Mouse (Mus musculus) liver, embryonic 14.5 days (tissue): ENCODE results near the gene Timp4. TPM values are rescaled to one million over a fixed set of nuclear protein-coding genes. Genes with fewer than 3 reads are reported as not detected.

Source experiments
- ATAC-seq: fragments of 200-750 bp; cut with Nextera tagmentation; 2 replicates; pipeline ENCODE4 v1.8.0; 2017; ENCODE audit warnings: moderate number of reproducible peaks, mild to moderate bottlenecking, moderate library complexity; ENCODE audit not compliant: insufficient read depth
- DNase-seq, 3 experiments: peaks; one replicate each; pipeline ENCODE4 v3.0.0-alpha.2; 2012 to 2013; ENCODE audit warnings: low read depth in 3 of 3, low spot score in 3 of 3
- H3K27ac ChIP-seq: fragments of 300-500 bp; sonication (generic); 2 replicates; pipeline ENCODE4 v1.5.1; 2014; ENCODE audit warnings: moderate library complexity, mild to moderate bottlenecking, control low read depth, inconsistent platforms
- H3K27me3 ChIP-seq: fragments of 300-500 bp; sonication (generic); 2 replicates; pipeline ENCODE4 v1.6.1; 2014; ENCODE audit warnings: mild to moderate bottlenecking, low read length, moderate library complexity; ENCODE audit not compliant: control insufficient read depth, insufficient read depth
- H3K36me3 ChIP-seq: fragments of 300-500 bp; sonication (generic); replicated peaks from 2 replicates; pipeline ENCODE4 v1.6.1; 2014; ENCODE audit warnings: low read depth; ENCODE audit not compliant: control insufficient read depth, insufficient read depth
- H3K4me1 ChIP-seq, 2 experiments: fragments of 200-500 bp in 1 of 2; fragments of 300-500 bp in 1 of 2; sonication (generic) in 1 of 2; replicated peaks; 2 replicates each; pipeline ENCODE4 v1.6.1; 2012 to 2014; ENCODE audit warnings: antibody characterized with exemption in 1 of 2, inconsistent platforms in 1 of 2, low read length in 1 of 2; ENCODE audit not compliant: control insufficient read depth in 2 of 2, insufficient read depth in 2 of 2
- H3K4me2 ChIP-seq: fragments of 300-500 bp; sonication (generic); 2 replicates; pipeline ENCODE4 v1.6.1; 2014; ENCODE audit warnings: low read depth, mild to moderate bottlenecking, control low read depth, moderate library complexity
- H3K4me3 ChIP-seq, 2 experiments: fragments of 200-500 bp in 1 of 2; fragments of 300-500 bp in 1 of 2; sonication (generic) in 1 of 2; 2 replicates each; pipeline ENCODE4 v1.5.1; 2012 to 2014; ENCODE audit warnings: low read depth in 2 of 2, low read length in 2 of 2, mild to moderate bottlenecking in 2 of 2, control low read depth in 1 of 2, inconsistent platforms in 1 of 2, moderate library complexity in 1 of 2; ENCODE audit not compliant: insufficient read depth in 1 of 2
- H3K9ac ChIP-seq: fragments of 300-500 bp; sonication (generic); replicated peaks from 2 replicates; pipeline ENCODE4 v1.6.1; 2014; ENCODE audit warnings: mild to moderate bottlenecking, control low read depth, moderate library complexity
- H3K9me3 ChIP-seq: fragments of 300-500 bp; sonication (generic); 2 replicates; pipeline ENCODE4 v1.6.1; 2016; ENCODE audit warnings: low read length, mixed read lengths; ENCODE audit not compliant: control insufficient read depth
- CTCF ChIP-seq: IDR thresholded peaks from 2 replicates; pipeline ENCODE4 v1.5.1; 2016; ENCODE audit warnings: antibody characterized with exemption, low read depth, control low read depth
- EP300 ChIP-seq: IDR thresholded peaks from 2 replicates; pipeline ENCODE4 v1.6.1; 2016; ENCODE audit warnings: antibody characterized with exemption, low read depth
- WGBS: fragments of 180-500 bp; shearing (Covaris S2); extraction: QIAGEN DNeasy Blood & Tissue Kit; methylation state at CpG from one replicate; pipeline ENCODE4 v1.1.7; 2014; ENCODE audit not compliant: insufficient replicate concordance; 5-methylcytosine and 5-hydroxymethylcytosine counted together
- polyA plus RNA-seq, 2 experiments: library from polyadenylated mRNA; depleted of rRNA in 1 of 2; stranded (reverse) in 1 of 2; unstranded in 1 of 2; fragments of >200 nt; fragmentation: Nextera tagmentation in 1 of 2; extraction: Ambion mirVana in 1 of 2; gene quantifications; 2 replicates each; pipeline versions ENCODE4 v1.2.1 to v1.2.3; 2012 to 2014

The Timp4 gene
- polyA plus RNA-seq, 2 experiments, result not detected

- WGBS, result 64% methylated on average over 4 of the region's 4 CpGs
- no peak for DNase-seq
Measured at GRCm38 (mm10) chr6:115227043-115227442, 25.0 kb downstream of the Timp4 start, which contains the start of gene Gm17482. Gene Gm17482, plus strand, starts transcription at chr6:115227343.

GRCm38 (mm10) chr6:115225519-115225918 lies 26.5 kb downstream of the Timp4 start:
- DNase-seq (no peak), ATAC-seq (no peak)
- H3K4me3 ChIP-seq, result no peak overlapping the region
- no peaks in the 10 kb centered on the region for H3K36me3 ChIP-seq
- H3K4me1 ChIP-seq, result no peaks in the 10 kb centered on the region
- TF ChIP-seq EP300 (no peak), CTCF (no peak)
- H3K9me3 ChIP-seq, result no peaks in the 10 kb centered on the region
- H3K27me3 ChIP-seq, result no peaks in the 10 kb centered on the region
- no peak overlapping the region for H3K9ac ChIP-seq
- no peak overlapping the region for H3K4me2 ChIP-seq
- 50% methylated on average over 3 of the region's 3 CpGs for WGBS
- H3K27ac ChIP-seq, result no peak overlapping the region

More at GRCm38 (mm10) chr6:115227043-115227442, 25.0 kb downstream of the Timp4 start, which contains the start of gene Gm17482:
- Histone ChIP-seq H3K4me2 (no peak within 1 kb of the TSS), H3K4me1 (no peaks in the 10 kb centered on the region), H3K9me3 (no peaks in the 10 kb centered on the region), H3K4me3 (no peak within 1 kb of the TSS), H3K9ac (no peak within 1 kb of the TSS), H3K27me3 (no peaks in the 10 kb centered on the region), H3K27ac (no peak within 1 kb of the TSS), H3K36me3 (no peaks in the 10 kb centered on the region)
- no peak for ATAC-seq
- no peak for TF ChIP-seq CTCF
- TF ChIP-seq EP300, result no peak

DNA sequence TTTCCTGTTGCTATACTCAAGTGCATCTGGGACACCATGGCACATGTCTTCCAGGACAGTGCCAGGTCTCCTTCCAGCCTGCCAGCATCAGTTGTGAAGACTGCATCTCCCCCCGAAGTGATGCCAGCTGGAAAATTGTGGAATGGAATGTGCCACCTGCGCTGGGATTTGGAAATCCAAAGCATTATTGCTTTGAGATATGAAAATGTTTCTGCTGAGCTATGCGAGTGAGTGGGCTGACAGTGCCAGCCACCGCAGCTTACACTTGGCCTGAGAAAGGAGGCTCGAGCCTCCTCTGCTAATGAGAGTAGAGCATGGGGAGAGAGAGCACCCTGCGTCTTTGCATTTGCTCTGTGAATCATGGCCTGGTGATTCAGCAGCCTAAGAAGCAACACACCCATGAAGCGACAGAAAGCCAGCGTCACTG lies 30.8 kb downstream of the Timp4 start:
- DNase-seq (no peak), ATAC-seq (no peak)
- no peaks in the 10 kb centered on the region for H3K4me1 ChIP-seq
- H3K4me3 ChIP-seq, result no peak overlapping the region
- H3K9ac ChIP-seq, result no peak overlapping the region
- H3K4me2 ChIP-seq, result no peak overlapping the region
- H3K27ac ChIP-seq, result no peak overlapping the region
- WGBS, result 70% methylated on average over 8 of the region's 8 CpGs
- H3K36me3 ChIP-seq, result no peaks in the 10 kb centered on the region
- no peaks in the 10 kb centered on the region for H3K9me3 ChIP-seq
- H3K27me3 ChIP-seq, result no peaks in the 10 kb centered on the region
- no peak for TF ChIP-seq EP300
- no peak for TF ChIP-seq CTCF

GRCm38 (mm10) chr6:115213129-115213528 lies 38.9 kb downstream of the Timp4 start:
- 26% methylated on average over 5 of the region's 5 CpGs for WGBS
- H3K27ac ChIP-seq, result no peak overlapping the region
- H3K9ac ChIP-seq, result no peak overlapping the region
- H3K4me2 ChIP-seq, result no peak overlapping the region
- no peak for DNase-seq
- no peak overlapping the region for H3K4me3 ChIP-seq
- H3K4me1 ChIP-seq, result no peaks in the 10 kb centered on the region
- H3K27me3 ChIP-seq, result no peaks in the 10 kb centered on the region
- H3K9me3 ChIP-seq, result no peaks in the 10 kb centered on the region
- no peak for ATAC-seq
- TF ChIP-seq EP300 (no peak), CTCF (no peak)
- no peaks in the 10 kb centered on the region for H3K36me3 ChIP-seq

GRCm38 (mm10) chr6:115212132-115212903 lies 39.7 kb downstream of the Timp4 start:
- TF ChIP-seq EP300, result no peak
- TF ChIP-seq CTCF, result no peak
- Histone ChIP-seq H3K9ac (no peak overlapping the region), H3K27me3 (no peaks in the 10 kb centered on the region), H3K9me3 (no peaks in the 10 kb centered on the region), H3K4me2 (no peak overlapping the region), H3K4me1 (no peaks in the 10 kb centered on the region), H3K27ac (no peak overlapping the region), H3K4me3 (no peak overlapping the region), H3K36me3 (no peaks in the 10 kb centered on the region)
- 36% methylated on average over 5 of the region's 5 CpGs for WGBS
- DNase-seq (no peak), ATAC-seq (no peak)
